In the genomic region with DNA sequence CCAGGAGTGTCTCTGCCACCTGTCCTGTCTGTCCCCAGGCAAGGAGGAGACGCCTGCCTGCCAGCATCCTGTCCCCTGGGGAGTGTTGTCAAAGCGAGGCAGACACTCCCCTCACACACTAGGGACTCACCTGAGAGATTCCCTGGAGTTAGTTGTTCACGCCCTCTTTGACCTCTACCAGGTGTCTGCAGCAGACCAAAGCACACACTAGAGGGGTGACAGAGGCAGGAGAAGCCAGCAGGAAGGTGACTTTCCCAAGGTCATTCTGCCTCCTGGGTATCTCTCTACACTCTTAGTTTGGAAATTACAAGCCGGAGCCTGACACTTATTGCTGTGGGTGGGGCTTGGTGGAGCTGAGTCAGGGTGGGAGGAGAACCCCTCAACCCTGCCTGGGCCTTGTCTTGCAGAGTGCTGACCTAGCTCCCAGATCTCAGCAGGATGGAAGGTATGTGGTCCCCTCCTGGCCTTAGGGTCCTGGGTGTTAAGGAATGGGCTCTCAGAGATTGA, we compare ENCODE assay signal across 9 mouse cellular contexts. TPM values are rescaled to one million over a fixed set of nuclear protein-coding genes. Genes with fewer than 3 reads are reported as not detected.
A peak's percentile ranks its signal among the peaks of the same experiment; 100 is the strongest.
DNase-seq lines count a peak whose midpoint lies in the region; ATAC-seq and TF ChIP-seq lines count a peak whose summit lies in the region.
"Had no signal": no experiment of that assay in that cellular context is flagged by ENCODE, and none has a peak within 500 bp of the region (broad histone marks: within the 10 kb centered on the region; RNA-seq: fewer than 3 reads in every experiment).

No protein-coding gene starts in this region.

- H3K27ac ChIP-seq in midbrain, embryonic 10.5 days (replicated peaks): peak overlapping the region; percentile 85
- H3K27ac ChIP-seq in midbrain, embryonic 11.5 days (ENCODE audit: low read depth, low read length): no peak overlapping the region
- H3K27ac ChIP-seq in hindbrain, postnatal 0 days: peak overlapping the region; percentile 73; the same call in 1 of the 2 replicates
- peak overlapping the region; percentile 65; the same call in 1 of the 2 replicates for H3K27ac ChIP-seq in stomach, embryonic 15.5 days

- H3K36me3 ChIP-seq in midbrain, embryonic 10.5 days: no peaks in the 10 kb centered on the region
- no peaks in the 10 kb centered on the region for H3K36me3 ChIP-seq in midbrain, embryonic 11.5 days (ENCODE audit: control insufficient read depth, insufficient read depth, low read length)
- H3K36me3 ChIP-seq in hindbrain, postnatal 0 days (ENCODE audit: insufficient read depth, low read length): no peaks in the 10 kb centered on the region
- no peaks in the 10 kb centered on the region for H3K36me3 ChIP-seq in stomach, embryonic 15.5 days

- H3K9me3 ChIP-seq in midbrain, embryonic 10.5 days (replicated peaks): no peaks in the 10 kb centered on the region
- no peaks in the 10 kb centered on the region for H3K9me3 ChIP-seq in midbrain, embryonic 11.5 days (ENCODE audit: control insufficient read depth, low read length)
- H3K9me3 ChIP-seq in hindbrain, postnatal 0 days (ENCODE audit: low read length): no peaks in the 10 kb centered on the region
- H3K9me3 ChIP-seq in stomach, embryonic 15.5 days: no peaks in the 10 kb centered on the region

- WGBS in midbrain, embryonic 10.5 days: 62% methylated on average over 4 of the region's 4 CpGs
- 70% methylated on average over 4 of the region's 4 CpGs for WGBS in midbrain, embryonic 11.5 days
- 65% methylated on average over 4 of the region's 4 CpGs for WGBS in hindbrain, postnatal 0 days
- 67% methylated on average over 4 of the region's 4 CpGs for WGBS in stomach, embryonic 15.5 days

- intact Hi-C loops in gastrocnemius, postnatal 36 days (cut with DNase I): no loop called here

- H3K9ac ChIP-seq in midbrain, embryonic 11.5 days (ENCODE audit: low read length): no peak overlapping the region
- peak overlapping the region; percentile 18; the same call in 1 of the 2 replicates for H3K9ac ChIP-seq in hindbrain, postnatal 0 days (replicated peaks; ENCODE audit: low read length)
- H3K9ac ChIP-seq in stomach, embryonic 15.5 days: no peak overlapping the region

- H3K4me2 ChIP-seq in midbrain, embryonic 11.5 days: no peak overlapping the region
- no peak overlapping the region for H3K4me2 ChIP-seq in hindbrain, postnatal 0 days (ENCODE audit: low read depth, low read length)
- no peak overlapping the region for H3K4me2 ChIP-seq in stomach, embryonic 15.5 days

- H3K4me1 ChIP-seq in midbrain, embryonic 10.5 days: peaks cover 77% of the 10 kb centered on the region
- H3K4me1 ChIP-seq in midbrain, embryonic 11.5 days (ENCODE audit: control insufficient read depth, insufficient read depth, low read length): peaks cover 27% of the 10 kb centered on the region
- peaks cover 29% of the 10 kb centered on the region for H3K4me1 ChIP-seq in hindbrain, postnatal 0 days (ENCODE audit: insufficient read depth, low read length)
- peaks cover 54% of the 10 kb centered on the region for H3K4me1 ChIP-seq in stomach, embryonic 15.5 days

- peak; percentile 47 for DNase-seq in gastrocnemius, adult 18-20 months (ENCODE audit: low spot score)
- no peak for DNase-seq in gastrocnemius, postnatal 36 days
- no peak for DNase-seq in midbrain, embryonic 10.5 days (ENCODE audit: low spot score)
- DNase-seq in midbrain, embryonic 11.5 days (ENCODE audit: low spot score, missing footprints): no peak
- DNase-seq in hindbrain, postnatal 0 days (ENCODE audit: low spot score): no peak
- no peak for DNase-seq in right cerebral cortex, postnatal 36 days (ENCODE audit: low spot score in 2 of 2)
- no peak for DNase-seq in layer of hippocampus, adult 9-10 months (ENCODE audit: low spot score)

- TF ChIP-seq CTCF in hindbrain, postnatal 0 days (IDR thresholded peaks at IDR 0.05; ENCODE audit: low read depth): no peak

- no peak for ATAC-seq in midbrain, embryonic 11.5 days (ENCODE audit: low FRiP score)
- no peak for ATAC-seq in hindbrain, postnatal 0 days
- no peak for ATAC-seq in stomach, embryonic 15.5 days (ENCODE audit: insufficient read depth, low FRiP score, low read depth)

- no peak overlapping the region for H3K4me3 ChIP-seq in midbrain, embryonic 10.5 days
- H3K4me3 ChIP-seq in midbrain, embryonic 11.5 days (ENCODE audit: low read depth, low read length): no peak overlapping the region
- no peak overlapping the region for H3K4me3 ChIP-seq in hindbrain, postnatal 0 days (ENCODE audit: low read length)
- H3K4me3 ChIP-seq in stomach, embryonic 15.5 days (replicated peaks): no peak overlapping the region

- H3K27me3 ChIP-seq in midbrain, embryonic 10.5 days (ENCODE audit: low read depth, poor library complexity, severe bottlenecking): no peaks in the 10 kb centered on the region
- no peaks in the 10 kb centered on the region for H3K27me3 ChIP-seq in midbrain, embryonic 11.5 days (ENCODE audit: control insufficient read depth, insufficient read depth, low read length)
- no peaks in the 10 kb centered on the region for H3K27me3 ChIP-seq in hindbrain, postnatal 0 days (ENCODE audit: insufficient read depth, low read length)
- no peaks in the 10 kb centered on the region for H3K27me3 ChIP-seq in stomach, embryonic 15.5 days (replicated peaks)

RNA-seq across cellular contexts. Expression of a gene that starts 6.5 kb away (rescaled TPM):
- 1,000 to 10,000 TPM; 1,543 to 1,586 TPM for total RNA-seq in gastrocnemius, adult 18-20 months (2021)
- total RNA-seq in gastrocnemius, postnatal 36 days (2021): 1,000 to 10,000 TPM; 1,818 to 2,240 TPM
- polyA plus RNA-seq in midbrain, embryonic 10.5 days (2016; fragmentation: Nextera tagmentation; extraction: Ambion mirVana): 26.4 and 30.3 TPM in 2 replicates
- polyA plus RNA-seq in midbrain, embryonic 11.5 days (2014; fragmentation: Nextera tagmentation; extraction: Ambion mirVana): 18.3 and 22.0 TPM in 2 replicates
- total RNA-seq in hindbrain, postnatal 0 days (2014; rRNA removed): 89.8 and 92.2 TPM in 2 replicates
- 103 and 106 TPM in 2 replicates for polyA plus RNA-seq in hindbrain, postnatal 0 days (2015; fragmentation: Nextera tagmentation; extraction: Ambion mirVana)
- 21.8 and 22.1 TPM in 2 replicates for polyA plus RNA-seq in stomach, embryonic 15.5 days (2015; fragmentation: Nextera tagmentation; extraction: Ambion mirVana)
- total RNA-seq: neutrophil, adult 5-6 weeks had no signal

RNA-seq across cellular contexts. Expression of a gene that starts 18.3 kb away (rescaled TPM):
- 10 to 100 TPM; 21.1 to 34.1 TPM for total RNA-seq in gastrocnemius, adult 18-20 months (2021)
- total RNA-seq in gastrocnemius, postnatal 36 days (2021): 10 to 100 TPM; 23.9 to 26.7 TPM
- polyA plus RNA-seq in midbrain, embryonic 10.5 days (2016; fragmentation: Nextera tagmentation; extraction: Ambion mirVana): 25.6 and 29.2 TPM in 2 replicates
- 20.5 and 22.7 TPM in 2 replicates for polyA plus RNA-seq in midbrain, embryonic 11.5 days (2014; fragmentation: Nextera tagmentation; extraction: Ambion mirVana)
- total RNA-seq in hindbrain, postnatal 0 days (2014; rRNA removed): 23.7 and 24.1 TPM in 2 replicates
- 23.7 and 23.8 TPM in 2 replicates for polyA plus RNA-seq in hindbrain, postnatal 0 days (2015; fragmentation: Nextera tagmentation; extraction: Ambion mirVana)
- polyA plus RNA-seq in stomach, embryonic 15.5 days (2015; fragmentation: Nextera tagmentation; extraction: Ambion mirVana): 59.6 and 65.3 TPM in 2 replicates
- total RNA-seq: neutrophil, adult 5-6 weeks had no signal

RNA-seq across cellular contexts. Expression of a gene that starts 28.6 kb away (rescaled TPM):
- total RNA-seq in gastrocnemius, adult 18-20 months (2021): 10 to 100 TPM; 47.0 to 52.2 TPM
- total RNA-seq in gastrocnemius, postnatal 36 days (2021): 10 to 100 TPM; 34.9 to 46.5 TPM
- polyA plus RNA-seq in midbrain, embryonic 10.5 days (2016; fragmentation: Nextera tagmentation; extraction: Ambion mirVana): 10.8 and 11.9 TPM in 2 replicates
- polyA plus RNA-seq in midbrain, embryonic 11.5 days (2014; fragmentation: Nextera tagmentation; extraction: Ambion mirVana): 3.4 and 4.5 TPM in 2 replicates
- total RNA-seq in hindbrain, postnatal 0 days (2014; rRNA removed): 87.0 and 114 TPM in 2 replicates
- 39.5 and 40.9 TPM in 2 replicates for polyA plus RNA-seq in hindbrain, postnatal 0 days (2015; fragmentation: Nextera tagmentation; extraction: Ambion mirVana)
- 17.4 and 19.7 TPM in 2 replicates for polyA plus RNA-seq in stomach, embryonic 15.5 days (2015; fragmentation: Nextera tagmentation; extraction: Ambion mirVana)

RNA-seq across cellular contexts. Expression of a gene that starts 41.2 kb away (rescaled TPM):
- 10 to 100 TPM; 13.5 to 19.8 TPM for total RNA-seq in gastrocnemius, adult 18-20 months (2021)
- 10 to 100 TPM; 14.1 to 21.7 TPM for total RNA-seq in gastrocnemius, postnatal 36 days (2021)
- 15.9 and 17.1 TPM in 2 replicates for polyA plus RNA-seq in midbrain, embryonic 10.5 days (2016; fragmentation: Nextera tagmentation; extraction: Ambion mirVana)
- 13.2 and 13.6 TPM in 2 replicates for polyA plus RNA-seq in midbrain, embryonic 11.5 days (2014; fragmentation: Nextera tagmentation; extraction: Ambion mirVana)
- 66.9 and 75.7 TPM in 2 replicates for total RNA-seq in hindbrain, postnatal 0 days (2014; rRNA removed)
- 45.6 and 47.5 TPM in 2 replicates for polyA plus RNA-seq in hindbrain, postnatal 0 days (2015; fragmentation: Nextera tagmentation; extraction: Ambion mirVana)
- 18.3 and 20.3 TPM in 2 replicates for polyA plus RNA-seq in stomach, embryonic 15.5 days (2015; fragmentation: Nextera tagmentation; extraction: Ambion mirVana)

RNA-seq across cellular contexts. Expression of a gene that starts 52.6 kb away (rescaled TPM):
- total RNA-seq in gastrocnemius, adult 18-20 months (2021): not detected
- not detected for total RNA-seq in gastrocnemius, postnatal 36 days (2021)
- polyA plus RNA-seq in midbrain, embryonic 10.5 days (2016; fragmentation: Nextera tagmentation; extraction: Ambion mirVana): 0.17 and 0.22 TPM in 2 replicates
- 0.25 and 0.49 TPM in 2 replicates for polyA plus RNA-seq in midbrain, embryonic 11.5 days (2014; fragmentation: Nextera tagmentation; extraction: Ambion mirVana)
- 0.21 and 0.83 TPM in 2 replicates for total RNA-seq in hindbrain, postnatal 0 days (2014; rRNA removed)
- 0.73 and 0.76 TPM in 2 replicates for polyA plus RNA-seq in hindbrain, postnatal 0 days (2015; fragmentation: Nextera tagmentation; extraction: Ambion mirVana)
- 0.09 and 0.12 TPM in 2 replicates for polyA plus RNA-seq in stomach, embryonic 15.5 days (2015; fragmentation: Nextera tagmentation; extraction: Ambion mirVana)
- total RNA-seq: neutrophil, adult 5-6 weeks had no signal
